Mouse (Mus musculus) hindbrain, postnatal 0 days (tissue): Measurements from ENCODE around the gene Etfa. TPM values are rescaled to one million over a fixed set of nuclear protein-coding genes. Genes with fewer than 3 reads are reported as not detected.
A peak's percentile ranks its signal among the peaks of the same experiment; 100 is the strongest.

Experiments
- ATAC-seq: fragments of 200-750 bp; cut with Nextera tagmentation; 2 replicates; pipeline ENCODE4 v1.8.0; 2017; ENCODE audit warnings: mild to moderate bottlenecking, moderate TSS enrichment, moderate library complexity
- DNase-seq: peaks from one replicate; pipeline ENCODE4 v3.0.0-alpha.2; 2015; ENCODE audit warnings: low spot score
- H3K27ac ChIP-seq: fragments of 300-500 bp; sonication (generic); 2 replicates; pipeline ENCODE4 v1.5.1; 2014; ENCODE audit warnings: mild to moderate bottlenecking
- H3K27me3 ChIP-seq: fragments of 300-500 bp; sonication (generic); 2 replicates; pipeline ENCODE4 v1.6.1; 2014; ENCODE audit warnings: low read length, mixed read lengths; ENCODE audit not compliant: insufficient read depth
- H3K36me3 ChIP-seq: fragments of 300-500 bp; sonication (generic); 2 replicates; pipeline ENCODE4 v1.6.1; 2014; ENCODE audit warnings: low read length, mixed read lengths; ENCODE audit not compliant: insufficient read depth
- H3K4me1 ChIP-seq: fragments of 300-500 bp; sonication (generic); 2 replicates; pipeline ENCODE4 v1.6.1; 2014; ENCODE audit warnings: antibody characterized with exemption, low read length, mixed read lengths; ENCODE audit not compliant: insufficient read depth
- H3K4me2 ChIP-seq: fragments of 300-500 bp; sonication (generic); 2 replicates; pipeline ENCODE4 v1.6.1; 2014; ENCODE audit warnings: low read depth, mild to moderate bottlenecking, low read length, moderate library complexity, mixed read lengths
- H3K4me3 ChIP-seq: fragments of 300-500 bp; sonication (generic); 2 replicates; pipeline ENCODE4 v1.5.1; 2014; ENCODE audit warnings: low read length
- H3K9ac ChIP-seq: fragments of 300-500 bp; sonication (generic); replicated peaks from 2 replicates; pipeline ENCODE4 v1.6.1; 2014; ENCODE audit warnings: mild to moderate bottlenecking, low read length, moderate library complexity, mixed read lengths
- H3K9me3 ChIP-seq: fragments of 300-500 bp; sonication (generic); 2 replicates; pipeline ENCODE4 v1.6.1; 2016; ENCODE audit warnings: low read length, mixed read lengths
- CTCF ChIP-seq: IDR thresholded peaks from 2 replicates; pipeline ENCODE4 v1.5.1; 2016; ENCODE audit warnings: antibody characterized with exemption, control low read depth, low read depth
- WGBS: fragments of 180-500 bp; shearing (Covaris S2); extraction: QIAGEN DNeasy Blood & Tissue Kit; methylation state at CpG from one replicate; pipeline ENCODE4 v1.1.7; 2014; 5-methylcytosine and 5-hydroxymethylcytosine counted together
- polyA plus RNA-seq: library from polyadenylated mRNA; unstranded; fragments of >200 nt; fragmentation: Nextera tagmentation; extraction: Ambion mirVana; gene quantifications from 2 replicates; pipeline ENCODE4 v1.2.1, GENCODE M21; 2015
- total RNA-seq: library from RNA; depleted of rRNA; stranded (reverse); fragments of >200 nt; gene quantifications from 2 replicates; pipeline ENCODE4 v1.2.3, GENCODE M21; 2014

The Etfa gene
- total and polyA plus RNA-seq, 2 experiments from 2014 or later: 17.6 to 127 TPM

GRCm38 (mm10) chr9:55541681-55542365 is 29.8 kb upstream of the Etfa start:
- Histone ChIP-seq H3K27me3 (peaks cover 64% of the 10 kb centered on the region), H3K4me3 (peak overlapping the region; percentile 21), H3K4me1 (no peaks in the 10 kb centered on the region; the same call in 1 of the 2 replicates), H3K9ac (no peak overlapping the region), H3K4me2 (peak overlapping the region; percentile 53; the same call in 1 of the 2 replicates), H3K9me3 (no peaks in the 10 kb centered on the region), H3K27ac (no peak overlapping the region), H3K36me3 (no peaks in the 10 kb centered on the region)
- under 1% methylated on average over 53 of the region's 59 CpGs for WGBS
- TF ChIP-seq CTCF: no peak
- ATAC-seq (no peak), DNase-seq (no peak)

- H3K4me1 ChIP-seq: no peaks in the 10 kb centered on the region; the same call in 1 of the 2 replicates
- ATAC-seq (peak; percentile 77), DNase-seq (peak; percentile 69)
- no peaks in the 10 kb centered on the region for H3K9me3 ChIP-seq
- peak overlapping the region; percentile 53 for H3K4me2 ChIP-seq
- peaks cover 55% of the 10 kb centered on the region for H3K27me3 ChIP-seq
- no peaks in the 10 kb centered on the region for H3K36me3 ChIP-seq
- peak overlapping the region; percentile 29 for H3K4me3 ChIP-seq
- TF ChIP-seq CTCF: no peak
- no peak overlapping the region for H3K27ac ChIP-seq
- H3K9ac ChIP-seq: no peak overlapping the region
- WGBS: 3% methylated on average over 28 of the region's 28 CpGs
Observed at GRCm38 (mm10) chr9:55540888-55541287, 28.8 kb upstream of the Etfa start.

GRCm38 (mm10) chr9:55540391-55540770 is 28.3 kb upstream of the Etfa start:
- DNase-seq (no peak), ATAC-seq (no peak)
- H3K4me1 ChIP-seq: no peaks in the 10 kb centered on the region; the same call in 1 of the 2 replicates
- H3K27ac ChIP-seq: no peak overlapping the region
- H3K4me2 ChIP-seq: peak overlapping the region; percentile 53
- no peak for TF ChIP-seq CTCF
- H3K9me3 ChIP-seq: no peaks in the 10 kb centered on the region
- 3% methylated on average over 12 of the region's 12 CpGs for WGBS
- H3K9ac ChIP-seq: no peak overlapping the region
- peaks cover 50% of the 10 kb centered on the region for H3K27me3 ChIP-seq
- H3K4me3 ChIP-seq: peak overlapping the region; percentile 29
- no peaks in the 10 kb centered on the region for H3K36me3 ChIP-seq

GRCm38 (mm10) chr9:55539661-55540390 is 27.8 kb upstream of the Etfa start:
- peak overlapping the region; percentile 53; the same call in 1 of the 2 replicates for H3K4me2 ChIP-seq
- no peak overlapping the region for H3K9ac ChIP-seq
- H3K36me3 ChIP-seq: no peaks in the 10 kb centered on the region
- 2% methylated on average over 31 of the region's 31 CpGs for WGBS
- H3K4me3 ChIP-seq: peak overlapping the region; percentile 29; the same call in 1 of the 2 replicates
- H3K9me3 ChIP-seq: no peaks in the 10 kb centered on the region
- no peak for ATAC-seq
- no peak for TF ChIP-seq CTCF
- no peak overlapping the region for H3K27ac ChIP-seq
- DNase-seq: no peak
- no peaks in the 10 kb centered on the region; the same call in 1 of the 2 replicates for H3K4me1 ChIP-seq
- H3K27me3 ChIP-seq: peaks cover 44% of the 10 kb centered on the region

GRCm38 (mm10) chr9:55539006-55539405 is 27.0 kb upstream of the Etfa start:
- Histone ChIP-seq H3K27me3 (peaks cover 42% of the 10 kb centered on the region), H3K4me3 (no peak overlapping the region), H3K4me2 (no peak overlapping the region), H3K9ac (no peak overlapping the region), H3K36me3 (no peaks in the 10 kb centered on the region), H3K27ac (no peak overlapping the region), H3K9me3 (no peaks in the 10 kb centered on the region), H3K4me1 (no peaks in the 10 kb centered on the region; the same call in 1 of the 2 replicates)
- DNase-seq (no peak), ATAC-seq (no peak)
- 6% methylated on average over 1 of the region's 1 CpGs for whole genome bisulfite sequencing
- TF ChIP-seq CTCF: no peak

GRCm38 (mm10) chr9:55538377-55538776 is 26.3 kb upstream of the Etfa start, which contains the start of gene Isl2:
Gene Isl2, plus strand, starts transcription at chr9:55538672.
- H3K27me3 ChIP-seq: peaks cover 42% of the 10 kb centered on the region
- WGBS: 7% methylated on average over 4 of the region's 4 CpGs
- H3K9ac ChIP-seq: no peak within 1 kb of the TSS
- ATAC-seq: no peak
- H3K4me2 ChIP-seq: no peak within 1 kb of the TSS
- DNase-seq: no peak
- no peaks in the 10 kb centered on the region for H3K9me3 ChIP-seq
- no peaks in the 10 kb centered on the region; the same call in 1 of the 2 replicates for H3K4me1 ChIP-seq
- H3K27ac ChIP-seq: no peak within 1 kb of the TSS
- H3K4me3 ChIP-seq: no peak within 1 kb of the TSS
- H3K36me3 ChIP-seq: no peaks in the 10 kb centered on the region
- no peak for TF ChIP-seq CTCF
